Mouse (Mus musculus): ENCODE measurements around the gene Gm49486.

- TF ChIP-seq CTCF (conservative IDR thresholded peaks at IDR 0.05; ENCODE audit: low read length) = no peak
- TF ChIP-seq POU5F1 (IDR thresholded peaks at IDR 0.05; ENCODE audit: borderline replicate concordance, low read length) = no peak
These were observed 9.6 kb upstream of the Gm49486 start for GRCm38 (mm10) chr15:79219572-79219971.

Data from E14TG2a.4 (cell line).